Mouse (Mus musculus) cerebellum, adult 8-10 months (tissue): Measurements from ENCODE around the gene Slc35b1.

Source experiments
- DNase-seq: peaks from one replicate; pipeline ENCODE4 v3.0.0; 2022

Gene Slc35b1

DNA sequence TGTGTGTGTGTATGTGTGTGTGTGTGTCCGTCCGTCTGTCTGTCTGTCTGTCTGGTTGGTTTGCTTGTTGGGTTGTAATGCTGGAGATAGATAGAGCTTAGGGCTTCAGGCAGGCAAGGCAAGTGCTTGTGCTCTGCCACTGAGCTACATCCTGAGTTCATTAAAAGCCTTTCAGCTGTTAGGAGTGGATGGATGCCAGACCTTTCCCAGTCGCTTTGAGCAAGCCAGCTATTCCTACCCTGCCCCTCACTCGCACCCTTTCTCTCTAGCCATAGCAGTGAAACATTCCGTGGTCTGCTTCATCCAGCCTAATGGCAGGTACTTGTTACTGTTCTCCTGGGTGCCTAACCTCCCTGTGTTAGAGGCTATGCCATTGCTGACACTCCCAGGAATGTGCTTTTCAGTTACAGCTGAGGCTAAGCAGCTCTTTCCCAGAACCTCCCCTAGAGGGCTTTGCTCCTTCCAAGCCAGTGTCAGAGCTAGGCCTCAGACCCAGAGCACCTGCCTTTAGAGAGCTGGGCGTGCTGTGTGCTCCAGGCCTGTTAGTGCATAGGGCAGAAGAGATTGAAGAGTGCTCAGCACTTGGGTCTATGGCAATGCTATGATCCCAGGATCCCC lies 18.1 kb upstream of the Slc35b1 start:
- no peak for DNase-seq

DNA sequence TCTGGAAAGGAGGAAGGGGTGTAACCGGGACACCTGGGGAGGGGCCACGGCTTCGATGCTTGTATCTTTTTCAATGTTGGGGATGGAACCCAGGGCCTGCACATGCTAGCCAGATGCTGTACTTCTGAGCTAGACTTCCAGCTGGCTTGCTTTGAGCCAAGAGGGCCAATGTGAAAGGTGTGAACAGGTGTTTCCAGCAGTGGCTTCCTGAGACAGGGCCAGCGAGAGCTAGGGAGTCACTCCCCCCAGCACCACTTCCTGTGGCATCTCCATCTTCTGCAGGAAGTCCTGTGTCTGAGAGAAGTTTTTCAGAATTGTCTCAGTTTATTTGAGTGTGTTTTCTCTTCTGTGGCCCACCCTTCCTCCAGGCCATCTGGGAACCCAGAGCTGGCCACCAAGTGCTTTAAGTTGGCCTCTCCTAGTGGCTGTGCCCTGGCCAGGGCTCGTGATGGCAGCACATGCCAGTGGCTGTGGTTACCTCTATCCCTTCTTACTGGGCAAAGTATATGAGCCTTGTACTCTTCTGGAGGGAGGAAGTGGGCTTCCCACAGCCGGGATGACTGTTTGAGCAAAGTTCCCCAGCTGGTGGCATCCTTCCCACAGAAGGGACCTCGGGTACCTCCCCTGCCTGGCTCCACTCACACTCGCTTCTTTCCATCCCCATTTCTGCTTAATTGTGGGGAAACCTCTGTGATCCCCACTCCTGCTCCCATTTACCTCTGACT lies 17.3 kb upstream of the Slc35b1 start:
- no peak for DNase-seq

DNA sequence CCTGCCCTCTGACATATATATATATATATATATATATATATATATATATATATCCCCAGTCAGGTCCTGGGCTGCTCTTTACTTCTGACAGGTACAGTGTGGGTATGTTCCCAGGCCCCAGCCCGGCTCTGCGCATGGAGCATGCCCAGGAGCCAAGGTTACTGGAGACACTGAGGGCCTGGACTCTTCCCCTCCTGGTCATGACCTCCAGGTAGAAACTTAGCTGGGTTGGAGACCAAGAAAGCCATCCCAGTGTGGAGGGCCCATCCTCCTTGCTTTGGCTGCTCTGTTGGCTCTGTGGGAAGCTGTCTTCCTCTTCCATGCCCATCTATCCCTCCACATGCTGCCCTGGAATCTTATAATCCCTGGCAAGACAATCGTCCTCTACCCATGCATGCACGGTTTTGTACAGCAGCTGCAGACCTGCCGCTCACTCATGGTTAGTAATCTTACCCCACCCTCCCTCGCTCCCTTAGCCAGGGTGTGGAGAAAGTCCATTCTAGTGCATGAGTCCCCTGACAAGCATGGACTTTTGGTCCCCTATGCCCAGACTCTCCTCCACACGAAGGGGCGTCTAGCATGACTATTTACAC lies 16.2 kb upstream of the Slc35b1 start:
- no peak for DNase-seq

DNA sequence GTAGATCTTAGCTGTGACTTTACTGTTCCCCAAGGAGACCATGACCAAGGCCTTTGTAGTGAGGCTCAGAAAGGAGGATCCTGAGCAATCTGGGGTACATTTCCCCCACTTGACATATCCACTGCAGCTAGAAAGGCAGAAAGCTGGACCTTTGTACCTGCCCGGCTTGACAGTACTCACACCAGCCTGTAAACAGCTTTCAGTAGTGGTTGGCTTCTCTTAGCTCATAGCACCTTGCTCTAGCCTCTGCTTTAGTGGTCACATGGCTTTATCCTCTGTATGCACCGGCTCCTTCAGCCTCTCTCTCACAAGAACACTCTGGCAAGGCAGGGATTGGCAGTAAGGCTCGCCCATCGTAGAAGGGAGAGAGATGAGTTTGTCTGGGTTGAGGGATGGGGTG lies 15.6 kb upstream of the Slc35b1 start:
- no peak for DNase-seq

- no peak for DNase-seq
Measured at GRCm38 (mm10) chr11:95369964-95370890, 14.3 kb upstream of the Slc35b1 start.

DNA sequence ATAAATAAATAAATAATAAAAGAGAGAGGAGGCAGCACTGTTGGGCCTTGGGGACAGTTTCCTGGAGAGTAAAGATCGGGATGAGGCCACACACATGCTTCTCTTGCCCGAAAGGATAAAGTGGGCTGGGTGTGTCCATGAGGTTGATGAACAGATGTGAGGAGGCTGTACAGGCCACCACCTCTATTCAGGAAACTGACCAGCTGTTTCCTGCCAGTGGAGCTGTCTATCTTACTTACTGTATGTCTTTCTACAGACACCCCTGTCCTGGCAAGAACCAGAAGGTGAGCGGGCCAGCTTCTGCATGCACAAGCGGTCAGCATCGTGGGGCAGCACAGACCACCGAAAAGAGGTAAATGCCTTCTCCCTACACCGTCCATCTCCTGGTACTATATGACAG lies 13.3 kb upstream of the Slc35b1 start:
- no peak for DNase-seq

- no peak for DNase-seq
Measured at GRCm38 (mm10) chr11:95378926-95379325, 5.6 kb upstream of the Slc35b1 start.

DNA sequence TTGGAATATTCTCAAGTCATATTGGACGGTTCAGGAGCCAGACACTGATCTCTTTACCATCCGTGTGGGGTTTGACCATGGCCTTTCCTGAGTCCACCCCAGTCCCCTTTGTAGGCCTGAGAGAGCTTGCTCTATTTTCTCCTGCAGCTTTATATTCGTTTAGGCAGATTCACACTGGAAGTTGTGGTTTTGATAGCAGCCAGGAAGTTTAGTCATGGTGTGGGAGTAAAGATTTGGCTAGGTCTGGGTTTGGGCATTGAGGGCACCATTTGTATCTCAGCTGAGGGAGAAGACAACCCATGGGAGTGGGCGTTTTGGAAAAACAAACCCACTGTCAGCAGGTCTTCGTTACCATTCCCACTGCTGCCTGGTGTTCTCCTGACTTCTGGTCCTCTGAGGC lies 4.9 kb upstream of the Slc35b1 start:
- no peak for DNase-seq

- DNase-seq: no peak
Measured at GRCm38 (mm10) chr11:95380711-95381110, 3.8 kb upstream of the Slc35b1 start.

DNA sequence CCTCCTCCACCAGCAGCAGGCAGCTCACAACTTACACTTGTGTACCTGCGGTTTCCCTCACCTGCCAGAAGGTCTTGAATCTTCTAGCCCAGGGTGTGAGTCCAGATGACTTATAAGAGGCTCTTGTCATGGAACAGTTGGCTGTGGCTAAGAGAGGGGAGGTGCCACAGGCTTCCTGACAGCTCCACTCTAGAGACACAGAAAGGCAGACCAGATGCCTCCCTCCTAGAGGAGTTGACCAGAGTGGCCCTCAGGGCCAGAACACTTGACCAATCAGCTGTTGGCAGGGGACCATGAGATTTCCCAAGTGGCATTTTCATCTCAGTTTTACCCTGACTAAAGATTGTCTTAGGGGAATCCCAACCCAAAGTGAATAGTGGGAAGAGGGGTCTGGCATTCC lies 3.3 kb upstream of the Slc35b1 start:
- DNase-seq: no peak

- no peak for DNase-seq
Measured at GRCm38 (mm10) chr11:95383331-95383986, 1.0 kb upstream of the Slc35b1 start.

DNA sequence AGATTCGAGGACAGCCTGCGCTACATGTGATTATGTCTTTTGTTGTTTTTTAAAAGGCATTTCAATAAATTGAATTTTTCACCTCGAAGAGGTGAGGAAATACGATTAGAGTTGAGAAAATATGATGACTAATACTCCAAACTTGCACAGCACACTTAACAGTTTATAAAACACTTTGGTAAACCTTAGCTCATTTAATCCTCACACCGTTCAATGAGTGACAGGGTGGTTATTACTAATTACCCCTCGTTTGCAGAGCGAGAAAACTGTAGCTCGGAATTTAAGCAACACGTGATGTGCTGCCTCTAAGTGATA lies 531 bp upstream of the Slc35b1 start:
- no peak for DNase-seq

- no peak for DNase-seq
Measured at GRCm38 (mm10) chr11:95384973-95385320, 455 bp downstream of the Slc35b1 start.

GRCm38 (mm10) chr11:95387354-95387753 lies 2.9 kb downstream of the Slc35b1 start:
- no peak for DNase-seq

- DNase-seq: no peak
Measured at GRCm38 (mm10) chr11:95389006-95389405, 4.5 kb downstream of the Slc35b1 start.

GRCm38 (mm10) chr11:95390420-95390819 lies 5.9 kb downstream of the Slc35b1 start:
- no peak for DNase-seq

- no peak for DNase-seq
Measured at GRCm38 (mm10) chr11:95391201-95391600, 6.7 kb downstream of the Slc35b1 start.

DNA sequence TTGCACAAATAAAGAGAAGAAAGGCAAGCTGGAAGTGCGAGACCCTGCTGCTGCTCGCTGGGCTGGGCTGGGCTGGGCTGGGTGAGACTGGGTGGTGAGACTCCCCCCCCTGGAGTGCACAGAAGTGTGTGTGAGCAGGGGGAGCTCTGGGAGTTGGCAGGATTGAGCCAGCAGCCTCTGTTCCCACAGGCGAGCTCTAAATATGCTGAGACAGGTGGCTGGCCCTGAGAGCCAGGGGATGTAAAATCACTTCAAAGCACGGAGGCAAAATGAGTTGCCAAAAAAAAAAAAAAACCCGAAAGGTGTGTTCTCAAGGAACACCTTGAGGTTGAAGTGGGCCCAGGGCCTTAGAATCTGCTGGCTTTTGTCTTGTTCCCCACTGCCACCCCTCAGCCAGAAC lies 7.3 kb downstream of the Slc35b1 start:
- DNase-seq: peak; percentile 64

GRCm38 (mm10) chr11:95392223-95392667 lies 7.8 kb downstream of the Slc35b1 start:
- peak; percentile 78 for DNase-seq

- no peak for DNase-seq
Measured at GRCm38 (mm10) chr11:95392708-95393499, 8.4 kb downstream of the Slc35b1 start.

DNA sequence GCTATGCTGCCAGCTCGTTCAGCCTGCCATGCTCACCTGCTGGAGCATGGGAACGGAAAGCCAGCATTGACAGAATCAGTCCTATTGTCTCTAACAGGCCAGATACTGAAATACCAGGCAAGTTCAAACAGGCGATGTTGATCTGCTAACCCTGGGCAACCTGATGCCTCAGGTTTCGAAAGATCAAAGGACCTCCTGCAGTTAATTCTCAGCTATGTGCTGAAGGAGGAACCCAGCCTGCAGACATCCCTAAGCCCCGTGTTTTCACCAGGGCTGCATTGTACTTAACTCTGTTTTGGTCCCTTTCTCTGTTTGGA lies 9.0 kb downstream of the Slc35b1 start:
- DNase-seq: no peak

DNA sequence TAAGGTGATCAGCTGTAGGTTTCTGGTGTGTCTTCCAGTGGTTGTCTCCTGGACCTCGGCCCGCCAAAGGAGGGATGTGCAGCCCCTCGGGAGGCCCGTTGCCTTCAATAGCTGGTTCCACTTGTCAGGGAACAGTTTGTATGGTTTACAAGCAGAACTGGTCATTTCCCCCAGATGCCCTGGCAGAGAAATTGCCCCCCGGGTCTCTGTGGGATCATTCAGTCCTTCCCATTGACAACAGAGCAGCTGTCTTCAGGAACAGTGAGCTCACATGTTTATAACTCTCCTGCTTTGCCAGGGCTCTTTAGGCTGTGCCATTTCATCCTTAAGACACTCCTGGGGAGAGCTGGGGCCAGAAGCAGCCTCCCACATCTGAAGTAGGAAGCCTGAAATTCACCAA lies 9.6 kb downstream of the Slc35b1 start:
- DNase-seq: no peak
